Mouse (Mus musculus): ENCODE measurements around the gene Tbc1d12. TPM values are rescaled to one million over a fixed set of nuclear protein-coding genes. Genes with fewer than 3 reads are reported as not detected.
"Not testable (repeated sequence)": the region's sequence is repeated elsewhere in the genome, so short reads cannot be mapped to it uniquely, and the experiment has no call there.

Tbc1d12 gene
- 1 to 10 TPM; 7.1 to 7.2 TPM for total RNA-seq (2021)
- long read RNA-seq, experiment 1, full-length matches to known transcripts, result 7 of 7 reads
- long read RNA-seq, experiment 1, partial matches to known transcripts, result 0 of 7 reads
- long read RNA-seq, experiment 1, other reads (novel, unspliced or antisense), result 0 of 7 reads
- long read RNA-seq, experiment 2, partial matches to known transcripts, result 0 of 2 reads
- long read RNA-seq, experiment 2, other reads (novel, unspliced or antisense), result 2 of 2 reads

GRCm38 (mm10) chr19:38836438-38837170, at the start of gene Tbc1d12:
TSS of gene Tbc1d12 (plus strand) at chr19:38836579.
- peak; percentile 95 to 96 for DNase-seq

- no peak for DNase-seq
Measured at GRCm38 (mm10) chr19:38787756-38788155, 48.6 kb upstream of the Tbc1d12 start.

GRCm38 (mm10) chr19:38793563-38794045, 42.8 kb upstream of the Tbc1d12 start:
- DNase-seq, result no peak

DNA sequence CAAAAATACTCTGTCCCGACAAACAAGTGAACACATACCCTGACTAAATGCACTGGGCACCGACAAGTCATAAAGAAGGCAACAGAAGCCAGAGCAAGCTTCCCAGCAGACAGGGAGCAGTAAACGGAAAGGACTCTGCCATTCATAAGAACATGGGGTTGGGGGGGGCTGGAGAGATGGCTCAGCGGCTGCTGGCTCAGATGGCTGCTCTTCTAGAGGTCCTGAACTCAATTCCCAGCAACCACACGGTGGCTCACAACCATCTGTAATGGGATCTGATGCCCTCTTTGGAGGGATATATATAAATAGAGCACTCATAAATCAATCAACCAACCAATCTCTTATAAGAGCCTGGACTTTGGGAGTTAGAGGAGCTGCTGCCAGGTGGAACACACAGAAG, 39.8 kb upstream of the Tbc1d12 start:
- DNase-seq, result no peak

- DNase-seq, result peak in 1 of 2 experiments; percentile 7
Measured at GRCm38 (mm10) chr19:38798291-38798690, 38.1 kb upstream of the Tbc1d12 start.

DNA sequence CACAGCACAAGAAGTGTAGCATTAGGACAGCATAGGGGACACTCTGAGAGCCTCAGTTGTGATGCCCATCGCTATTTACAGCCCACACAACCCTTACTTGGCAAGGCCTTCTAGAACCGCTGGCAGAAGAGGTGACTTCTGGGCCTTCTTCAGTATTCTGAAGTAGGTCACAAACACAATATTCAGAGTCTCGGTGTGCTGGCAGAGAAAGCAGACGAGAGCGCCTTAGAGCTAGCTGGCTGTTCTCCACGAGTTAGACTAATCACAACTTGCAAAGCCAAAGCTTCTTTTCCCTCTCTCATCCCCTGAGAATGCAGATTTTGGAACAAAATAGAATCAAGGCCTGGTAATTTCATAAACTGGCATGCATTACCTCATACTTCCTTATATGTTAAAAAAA, 37.6 kb upstream of the Tbc1d12 start:
- peak; percentile 33 to 39 for DNase-seq

- DNase-seq, result no peak
Measured at GRCm38 (mm10) chr19:38818191-38818590, 18.2 kb upstream of the Tbc1d12 start.

GRCm38 (mm10) chr19:38818766-38819426, 17.5 kb upstream of the Tbc1d12 start, which contains the start of gene Noc3l:
TSS of gene Noc3l (minus strand) at chr19:38819237.
- peak; percentile 93 to 97 for DNase-seq

- DNase-seq, result no peak
Measured at GRCm38 (mm10) chr19:38819427-38819802, 17.0 kb upstream of the Tbc1d12 start.

GRCm38 (mm10) chr19:38820186-38820804, 16.1 kb upstream of the Tbc1d12 start:
- DNase-seq, result peak; percentile 14

DNA sequence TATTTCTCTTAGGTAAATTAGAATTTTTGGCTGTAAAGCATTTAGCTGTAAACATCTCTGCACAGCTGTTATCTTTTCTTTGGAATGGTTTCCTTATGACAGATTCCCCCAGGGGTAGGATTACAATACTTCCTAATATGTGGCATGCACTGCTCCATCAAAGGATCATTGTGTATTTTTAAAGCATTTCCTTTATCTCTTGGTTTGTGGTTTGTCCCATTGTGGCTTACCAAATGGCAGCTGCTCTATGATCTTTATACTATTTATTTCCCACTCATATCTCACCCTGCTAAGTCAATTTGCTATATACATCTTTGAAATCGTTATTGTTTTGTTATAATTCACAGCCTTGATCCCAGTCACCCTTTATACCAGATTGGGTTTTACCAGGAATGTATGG, 3.2 kb upstream of the Tbc1d12 start:
- DNase-seq, result no peak

GRCm38 (mm10) chr19:38836084-38836437, 318 bp upstream of the Tbc1d12 start:
- no peak for DNase-seq

DNA sequence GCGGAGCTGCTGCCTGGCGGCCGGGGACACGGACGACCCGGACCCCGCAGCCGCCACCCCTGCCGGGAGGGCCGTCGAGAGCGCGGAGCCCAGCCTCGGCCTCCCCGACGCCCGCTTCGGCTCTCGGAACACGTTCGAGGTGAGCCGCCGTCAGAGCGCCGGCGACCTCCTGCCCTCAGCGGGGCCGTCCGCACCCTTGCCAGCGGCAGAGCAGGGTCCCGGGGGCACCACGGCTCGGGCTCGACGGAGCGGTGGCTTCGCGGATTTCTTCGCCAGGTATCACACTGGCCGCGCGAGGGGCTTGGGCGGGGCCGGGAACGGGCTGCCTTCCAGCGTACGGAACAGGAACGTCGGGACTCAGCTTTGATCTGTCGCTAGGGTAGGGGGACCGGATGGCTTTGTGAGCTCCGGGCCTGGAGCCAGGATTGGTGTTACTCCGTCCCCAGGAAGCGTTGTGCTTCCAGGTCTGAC, 827 bp downstream of the Tbc1d12 start:
- DNase-seq, result peak; percentile 71

GRCm38 (mm10) chr19:38844817-38845216, 8.4 kb downstream of the Tbc1d12 start:
- no peak for DNase-seq

DNA sequence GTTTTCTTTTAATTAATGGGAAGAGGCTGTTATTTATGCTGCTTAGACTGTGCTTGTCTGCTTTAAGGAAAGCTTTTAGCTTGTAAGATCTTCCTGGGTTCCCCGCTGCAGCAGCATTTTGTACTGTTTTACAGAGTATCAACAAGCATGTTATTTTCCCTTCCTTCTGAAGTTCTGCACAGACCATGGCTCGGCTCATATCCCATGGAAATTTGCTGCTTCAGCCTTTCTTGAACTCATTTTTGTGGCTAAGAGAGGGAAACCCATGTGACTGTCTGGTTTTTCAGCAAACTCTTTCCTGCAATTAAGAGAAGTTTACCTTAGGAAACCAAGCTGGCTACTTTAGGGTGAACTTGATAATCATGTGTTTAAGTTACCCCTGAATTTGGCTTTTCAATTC, 10.0 kb downstream of the Tbc1d12 start:
- no peak for DNase-seq

DNA sequence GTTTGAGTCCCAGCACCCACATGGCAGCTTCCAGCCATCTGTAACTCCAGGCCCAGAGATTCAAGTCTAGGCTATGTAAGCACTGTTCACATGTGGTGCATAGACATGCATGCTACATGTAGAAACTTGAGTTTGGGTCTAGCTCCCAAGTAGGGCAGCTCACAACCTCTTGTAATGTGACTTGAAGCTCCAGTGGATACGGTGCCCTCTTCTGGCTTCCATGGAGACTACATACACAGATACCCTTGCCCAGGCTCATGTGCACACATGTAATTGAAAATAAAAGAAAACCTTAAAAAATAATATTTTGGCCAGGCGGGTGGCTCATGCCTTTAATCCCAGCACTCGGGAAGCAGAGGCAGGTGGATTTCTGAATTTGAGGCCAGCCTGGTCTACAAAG, 21.8 kb downstream of the Tbc1d12 start:
- DNase-seq, result no peak

GRCm38 (mm10) chr19:38862523-38862922, 26.1 kb downstream of the Tbc1d12 start:
- no peak for DNase-seq

- not testable (repeated sequence) for DNase-seq
Measured at GRCm38 (mm10) chr19:38874825-38875224, 38.4 kb downstream of the Tbc1d12 start.

DNA sequence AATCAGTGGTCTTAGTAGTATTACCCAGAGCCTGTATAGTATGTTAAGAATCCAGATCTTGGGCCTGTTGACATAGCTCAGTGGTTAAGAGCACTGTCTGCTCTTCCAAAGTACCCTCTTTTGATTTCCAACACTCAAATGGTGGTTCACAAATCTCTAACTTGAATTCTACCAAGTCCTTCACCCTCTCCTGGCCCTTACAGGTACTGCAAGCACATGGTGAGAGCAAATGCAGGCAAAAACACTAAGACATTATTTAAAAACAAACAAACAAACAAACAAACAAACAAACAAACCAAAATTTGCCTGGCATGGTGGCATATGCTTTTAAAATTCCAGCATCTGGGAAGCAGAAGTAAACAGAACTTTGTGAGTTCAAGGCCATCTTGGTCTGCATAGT, 43.9 kb downstream of the Tbc1d12 start:
- no peak for DNase-seq

DNA sequence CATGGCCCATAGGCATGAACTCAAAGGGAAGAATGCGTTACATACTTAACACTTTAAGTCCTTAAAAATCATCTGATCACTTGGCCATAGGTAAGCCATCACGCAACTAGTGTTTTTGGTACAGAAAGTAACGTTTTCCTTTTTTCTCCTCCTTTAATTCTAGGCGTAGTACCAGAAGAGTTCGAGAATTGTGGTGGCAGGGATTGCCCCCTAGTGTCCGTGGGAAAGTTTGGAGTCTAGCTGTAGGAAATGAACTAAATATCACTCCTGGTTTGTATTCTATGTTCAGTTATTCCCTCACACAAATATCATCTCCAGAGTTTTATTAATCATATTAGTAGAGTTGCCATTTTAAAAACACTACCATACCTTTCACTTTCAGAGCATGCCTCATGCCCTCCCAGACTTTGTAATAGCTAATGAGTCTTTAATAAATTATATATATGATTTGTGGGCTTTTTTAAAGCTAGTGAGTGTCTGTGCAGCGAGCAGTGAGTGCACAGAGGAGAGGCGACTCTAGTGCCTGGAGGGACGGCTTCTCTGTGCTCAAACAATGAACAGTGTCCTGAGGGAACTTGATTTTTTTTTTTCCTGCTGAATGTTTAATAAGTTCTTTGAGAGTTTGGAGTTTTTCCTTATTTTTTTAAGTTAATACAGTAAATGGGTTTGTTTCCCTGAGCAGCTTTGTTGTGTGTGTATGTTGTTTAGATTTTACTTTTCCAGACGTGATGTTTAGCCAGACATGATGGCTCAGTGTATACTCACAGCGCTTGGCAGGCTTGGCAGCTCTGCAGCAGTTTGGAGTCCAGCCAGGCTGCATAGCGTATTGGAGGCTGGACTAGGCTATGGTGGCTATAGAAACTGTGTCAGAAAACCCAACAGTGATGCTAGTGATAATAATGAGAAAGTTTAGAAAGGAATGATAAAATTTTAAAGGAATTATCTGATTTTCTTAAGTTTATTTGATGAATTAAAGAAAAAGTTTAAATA, 65.1 kb downstream of the Tbc1d12 start:
- DNase-seq, result peak in 1 of 2 experiments; percentile 12

- no peak for DNase-seq
Measured at GRCm38 (mm10) chr19:38902501-38902900, 66.1 kb downstream of the Tbc1d12 start.
